Mouse (Mus musculus) heart, postnatal 10 days (tissue): ENCODE results near the gene Gm3415. TPM values are rescaled to one million over a fixed set of nuclear protein-coding genes. Genes with fewer than 3 reads are reported as not detected.
"Not testable (repeated sequence)": the region's sequence is repeated elsewhere in the genome, so short reads cannot be mapped to it uniquely, and the experiment has no call there.

Source experiments
- DNase-seq, 2 experiments: peaks; one replicate each; pipeline ENCODE4 v3.0.0; 2021
- intact Hi-C: fragments of 180-260 bp; cut with DNase I; formaldehyde crosslinking; loops from one replicate; pipeline ENCODE4 v1.15.1; 2025
- total RNA-seq, 2 experiments: library from RNA; stranded (reverse); gene quantifications; 2 replicates each; pipeline ENCODE4 v1.2.3; 2021

Gene Gm3415
- total RNA-seq, 2 experiments from 2014 or later, result not detected

DNA sequence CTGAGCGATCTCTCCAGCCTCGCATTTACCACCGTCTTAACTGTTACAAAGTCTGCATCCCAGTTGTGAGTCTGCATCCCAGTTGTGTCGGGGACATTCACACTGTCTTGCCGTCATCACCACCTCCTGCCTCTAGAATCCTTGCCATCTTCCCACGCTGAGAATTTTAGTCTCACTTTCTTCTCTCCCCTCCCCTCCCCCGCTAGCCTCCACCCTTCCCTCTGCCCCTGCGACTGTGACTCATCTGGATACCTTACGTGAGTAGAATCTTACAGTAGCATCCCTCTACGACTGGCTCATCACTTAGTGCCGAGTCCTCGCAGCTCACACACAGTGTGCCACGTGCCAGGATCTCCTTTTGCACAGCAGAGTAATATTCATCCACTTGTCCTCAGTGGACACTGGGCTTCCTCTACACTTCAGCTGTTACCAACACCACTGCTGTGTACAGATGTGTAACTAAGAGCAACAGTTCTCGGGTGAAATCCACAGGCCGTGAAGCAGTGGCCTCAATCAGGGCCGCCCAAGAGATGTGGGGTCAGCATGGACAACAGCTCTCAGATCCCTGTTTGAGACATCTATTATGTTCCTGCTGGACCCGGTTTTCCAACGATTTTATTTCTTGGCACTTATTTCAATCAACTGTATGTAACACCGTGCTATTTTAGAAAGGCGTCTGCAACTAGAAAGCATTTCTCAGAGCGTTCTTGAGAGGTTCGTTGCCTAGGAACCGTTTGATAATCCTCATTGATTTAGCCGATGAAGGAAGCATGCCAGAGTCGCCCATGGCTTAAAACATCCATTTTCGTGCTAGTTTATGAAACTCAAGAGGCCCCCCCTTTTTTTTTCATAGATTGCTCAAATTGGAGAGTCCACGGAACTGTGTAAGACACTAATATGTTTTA, 42.5 kb downstream of the Gm3415 start:
- intact Hi-C loops, result no loop called here
- DNase-seq, result no peak

DNA sequence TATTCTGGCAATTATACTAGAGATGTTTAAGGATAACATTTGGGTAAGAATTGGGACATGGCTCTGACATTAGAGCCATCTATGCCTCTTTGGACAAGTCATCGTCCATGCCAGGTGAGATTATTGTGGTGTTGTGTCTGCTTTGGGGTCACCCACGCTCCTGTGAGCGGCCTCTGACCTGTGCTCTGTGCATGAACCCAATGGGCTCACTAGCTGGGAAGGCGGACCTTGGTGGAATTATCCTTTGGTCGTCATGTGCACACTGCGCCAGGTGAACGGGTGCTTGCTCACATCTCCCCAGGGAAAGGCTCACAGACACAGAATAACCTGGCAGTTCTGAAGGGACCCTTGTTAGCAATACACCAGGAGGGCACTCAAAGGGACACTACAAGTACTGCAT, 43.3 kb downstream of the Gm3415 start:
- DNase-seq, intact Hi-C loops: not testable (repeated sequence)

DNA sequence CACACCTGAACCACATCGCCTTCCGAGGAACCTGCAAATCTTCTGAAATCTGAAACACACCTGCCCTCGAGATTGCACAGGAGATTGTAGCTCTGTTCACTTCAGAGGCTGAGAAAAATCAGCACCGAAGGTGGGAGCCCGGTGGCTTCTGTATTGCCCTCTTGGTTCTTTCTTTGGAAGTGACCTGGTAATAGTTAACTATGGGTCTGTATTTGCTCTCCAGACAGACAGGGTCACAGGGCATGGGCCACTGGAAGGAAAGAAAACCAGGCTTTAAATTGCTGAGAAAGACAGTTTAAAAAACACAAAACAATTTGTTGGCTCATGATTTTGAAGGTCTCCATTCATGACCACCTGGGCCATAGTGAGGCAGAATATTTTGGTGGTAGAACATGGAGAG, 44.0 kb downstream of the Gm3415 start:
- DNase-seq, result no peak
- intact Hi-C loops, result no loop called here

DNA sequence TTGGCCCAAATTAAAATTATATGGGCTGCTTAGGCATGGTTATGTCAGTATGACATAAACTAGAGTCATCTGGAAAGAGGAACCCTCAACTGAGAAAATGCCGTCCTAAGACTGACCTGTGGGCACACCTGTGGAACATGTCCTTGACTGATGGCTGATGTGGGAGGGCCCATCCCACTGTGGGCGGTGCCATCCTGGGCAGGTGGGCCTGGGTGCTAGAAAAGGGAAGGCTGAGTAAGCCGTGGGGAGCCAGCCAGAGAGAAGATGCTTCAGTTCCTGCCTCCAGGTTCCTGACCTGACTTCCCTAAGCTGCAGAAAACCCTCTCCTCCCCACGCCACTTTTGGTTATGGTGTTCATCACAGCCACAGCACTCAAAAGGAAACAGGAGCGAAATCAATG, 50.3 kb downstream of the Gm3415 start:
- no peak for DNase-seq
- intact Hi-C loops, result no loop called here

DNA sequence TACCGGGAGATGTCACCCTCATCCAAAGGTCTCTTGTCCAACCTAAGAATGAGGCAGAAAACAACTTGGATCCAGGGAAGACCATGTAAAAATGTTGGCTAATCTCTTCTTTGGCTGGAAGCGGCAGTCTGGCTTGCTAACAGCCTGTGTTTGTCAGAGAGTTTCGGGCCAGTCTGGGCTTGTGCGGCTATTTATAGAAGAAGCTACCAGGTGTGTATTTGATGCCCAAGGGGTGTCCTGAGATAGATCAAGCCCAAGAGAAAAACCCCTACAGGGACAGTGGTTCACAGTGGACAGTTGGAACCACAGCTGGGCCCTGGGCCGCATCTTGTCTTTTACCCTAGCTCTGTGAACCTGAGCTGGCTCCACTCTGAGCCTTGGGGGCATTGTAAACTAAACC, 51.0 kb downstream of the Gm3415 start:
- DNase-seq, result no peak
- intact Hi-C loops, result no loop called here

DNA sequence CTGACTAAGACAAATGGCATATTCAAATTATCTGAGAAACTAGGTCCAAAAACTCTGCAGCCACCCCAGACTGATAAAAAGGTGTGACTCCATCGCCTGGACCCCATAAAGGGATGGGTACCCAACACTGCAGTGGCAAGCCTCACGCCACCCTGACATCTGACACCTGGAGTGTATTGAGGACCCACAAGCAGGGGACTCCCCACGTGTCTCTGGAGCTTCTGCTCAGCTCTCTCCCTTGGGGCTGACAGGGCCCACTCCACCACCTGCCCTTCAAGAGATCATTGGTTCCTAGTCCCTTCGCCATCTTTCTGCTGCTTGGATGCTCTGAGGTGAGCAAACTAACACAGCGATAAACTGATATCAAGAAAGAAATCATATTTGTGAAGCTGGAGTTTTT, 51.9 kb downstream of the Gm3415 start:
- intact Hi-C loops, result no loop called here

More for the DNA sequence above, 51.9 kb downstream of the Gm3415 start:
- no peak for DNase-seq

Other genes with a start within 250 kb of the Gm3415 start
- under 1 TPM; 0.50 to 0.53 TPM for gene Wasf3, start 171.2 kb upstream of the Gm3415 start, total RNA-seq
- not detected for gene Gm6408, start 74.2 kb upstream of the Gm3415 start, total RNA-seq
- gene Gm6370, start 64.8 kb upstream of the Gm3415 start, total RNA-seq, result not detected
- gene 4930449I24Rik, start 53.7 kb upstream of the Gm3415 start, total RNA-seq, result not detected
- not detected for gene Gm3402, start 42.0 kb upstream of the Gm3415 start, total RNA-seq
- not detected for gene Gm3404, start 30.3 kb upstream of the Gm3415 start, total RNA-seq
- not detected for gene Gm3409, start 18.5 kb upstream of the Gm3415 start, total RNA-seq
- not detected for gene Gpr12, start 29.1 kb downstream of the Gm3415 start, total RNA-seq
- 10 to 100 TPM; 17.4 to 20.5 TPM for gene Usp12, start 238.9 kb downstream of the Gm3415 start, total RNA-seq